Mouse (Mus musculus) stomach, postnatal 0 days (tissue): ENCODE results near the gene Gemin5.

Experiments used
- CTCF ChIP-seq: IDR thresholded peaks from 2 replicates; pipeline ENCODE4 v1.5.1; 2016; ENCODE audit warnings: antibody characterized with exemption, low read depth, mild to moderate bottlenecking, moderate library complexity
- EP300 ChIP-seq: optimal IDR thresholded peaks from 2 replicates; pipeline ENCODE3; 2016; ENCODE audit warnings: antibody characterized with exemption

GRCm38 (mm10) chr11:58211682-58212067 is 43.3 kb upstream of the Gemin5 start:
- no peak for TF ChIP-seq CTCF
- TF ChIP-seq EP300 = no peak
